Mouse (Mus musculus) MEL (cell line): Measurements from ENCODE around the gene Arhgap23. TPM values are rescaled to one million over a fixed set of nuclear protein-coding genes. Genes with fewer than 3 reads are reported as not detected.

Experiments
- polyA plus RNA-seq, 2 experiments: library from polyadenylated mRNA; stranded (reverse) in 1 of 2; unstranded in 1 of 2; fragments of >175 nt in 1 of 2; fragments of >200 nt in 1 of 2; gene quantifications; 2 replicates each; pipeline versions ENCODE4 v1.2.1 to v1.2.4; 2012; ENCODE audit warnings: low replicate concordance in 2 of 2, low read depth in 1 of 2; ENCODE audit not compliant: insufficient read length in 2 of 2, insufficient read depth in 1 of 2, missing spikeins in 1 of 2
- total RNA-seq: library from RNA; depleted of rRNA; stranded (reverse); fragments of 300-350 nt; gene quantifications from 2 replicates; pipeline ENCODE4 v1.2.3, GENCODE M21; 2012; rRNA removed

Gene Arhgap23
- total and polyA plus RNA-seq, 3 experiments = 1.7 to 7.5 TPM; not detected in 1

Other genes starting within 250 kb of the Arhgap23 start
- 260 and 275 TPM in 2 replicates for gene Kpnb1, start 227.7 kb upstream of the Arhgap23 start, total RNA-seq
- 100 to 1,000 TPM; 237 to 463 TPM for gene Kpnb1, start 227.7 kb upstream of the Arhgap23 start, polyA plus RNA-seq
- 20.5 and 28.1 TPM in 2 replicates for gene Npepps, start 134.9 kb upstream of the Arhgap23 start, total RNA-seq
- gene Npepps, start 134.9 kb upstream of the Arhgap23 start, polyA plus RNA-seq = 10 to 100 TPM in 1 of 2 experiments, not detected in 1; 41.6 TPM
- gene Mrpl45, start 99.8 kb upstream of the Arhgap23 start, total RNA-seq = 72.7 and 74.5 TPM in 2 replicates
- gene Mrpl45, start 99.8 kb upstream of the Arhgap23 start, polyA plus RNA-seq = 10 to 100 TPM in 1 of 2 experiments, not detected in 1; 65.0 TPM
- under 0.01 and 0.04 TPM in 2 replicates for gene Gpr179, start 63.5 kb upstream of the Arhgap23 start, total RNA-seq
- under 1 TPM in 1 of 2 experiments, not detected in 1; 0.01 TPM for gene Gpr179, start 63.5 kb upstream of the Arhgap23 start, polyA plus RNA-seq
- 18.7 and 21.0 TPM in 2 replicates for gene Socs7, start 53.0 kb upstream of the Arhgap23 start, total RNA-seq
- gene Socs7, start 53.0 kb upstream of the Arhgap23 start, polyA plus RNA-seq = 10 to 100 TPM in 1 of 2 experiments, not detected in 1; 19.3 TPM
- not detected in 2 replicates for gene 4933428G20Rik, start 84.8 kb downstream of the Arhgap23 start, total RNA-seq
- under 1 TPM in 1 of 2 experiments, not detected in 1; 0.15 TPM for gene 4933428G20Rik, start 84.8 kb downstream of the Arhgap23 start, polyA plus RNA-seq
- gene Srcin1, start 160.7 kb downstream of the Arhgap23 start, total RNA-seq = 0.03 and 0.04 TPM in 2 replicates
- under 1 TPM in 1 of 2 experiments, not detected in 1; 0.10 TPM for gene Srcin1, start 160.7 kb downstream of the Arhgap23 start, polyA plus RNA-seq
- not detected in 2 replicates for gene Epop, start 214.2 kb downstream of the Arhgap23 start, total RNA-seq
- not detected for gene Epop, start 214.2 kb downstream of the Arhgap23 start, polyA plus RNA-seq
- 15.1 and 17.2 TPM in 2 replicates for gene Mllt6, start 247.9 kb downstream of the Arhgap23 start, total RNA-seq
- 10 to 100 TPM in 1 of 2 experiments, not detected in 1; 17.6 TPM for gene Mllt6, start 247.9 kb downstream of the Arhgap23 start, polyA plus RNA-seq